Mouse (Mus musculus) c-Kit-positive CD71-positive TER-119-negative erythroid progenitor cells, embryonic 14.5 days (primary cell): ENCODE measurements around the gene Ttyh3.
A peak's percentile ranks its signal among the peaks of the same experiment; 100 is the strongest.

Experiments used
- DNase-seq: peaks from one replicate; pipeline ENCODE4 v3.0.0-alpha.2; 2013; ENCODE audit warnings: low read depth

Gene Ttyh3

GRCm38 (mm10) chr5:140628995-140629394, 19.8 kb downstream of the Ttyh3 start:
- DNase-seq: no peak

GRCm38 (mm10) chr5:140627580-140627979, 21.3 kb downstream of the Ttyh3 start:
- no peak for DNase-seq

GRCm38 (mm10) chr5:140624961-140625360, 23.9 kb downstream of the Ttyh3 start:
- no peak for DNase-seq

GRCm38 (mm10) chr5:140624238-140624637, 24.6 kb downstream of the Ttyh3 start:
- DNase-seq: no peak

GRCm38 (mm10) chr5:140623791-140624190, 25.0 kb downstream of the Ttyh3 start:
- no peak for DNase-seq

- no peak for DNase-seq
Observed at GRCm38 (mm10) chr5:140622978-140623670, 25.7 kb downstream of the Ttyh3 start.

- no peak for DNase-seq
Observed at GRCm38 (mm10) chr5:140621517-140621916, 27.3 kb downstream of the Ttyh3 start.

- no peak for DNase-seq
Observed at GRCm38 (mm10) chr5:140621092-140621491, 27.7 kb downstream of the Ttyh3 start.

GRCm38 (mm10) chr5:140619895-140620736, 28.7 kb downstream of the Ttyh3 start:
- no peak for DNase-seq

- DNase-seq: peak; percentile 74
Observed at GRCm38 (mm10) chr5:140619151-140619771, 29.6 kb downstream of the Ttyh3 start.

GRCm38 (mm10) chr5:140617714-140618113, 31.1 kb downstream of the Ttyh3 start:
- DNase-seq: no peak

- DNase-seq: no peak
Observed at GRCm38 (mm10) chr5:140616691-140617090, 32.1 kb downstream of the Ttyh3 start.

- DNase-seq: no peak
Observed at GRCm38 (mm10) chr5:140616110-140616503, 32.7 kb downstream of the Ttyh3 start.

GRCm38 (mm10) chr5:140615321-140616109, 33.3 kb downstream of the Ttyh3 start:
- no peak for DNase-seq

- peak; percentile 78 for DNase-seq
Observed at GRCm38 (mm10) chr5:140614837-140615236, 34.0 kb downstream of the Ttyh3 start.

- no peak for DNase-seq
Observed at GRCm38 (mm10) chr5:140614141-140614540, 34.7 kb downstream of the Ttyh3 start.

GRCm38 (mm10) chr5:140612191-140612590, 36.6 kb downstream of the Ttyh3 start:
- no peak for DNase-seq

- DNase-seq: no peak
Observed at GRCm38 (mm10) chr5:140611611-140612185, 37.1 kb downstream of the Ttyh3 start.

- no peak for DNase-seq
Observed at GRCm38 (mm10) chr5:140611021-140611583, 37.7 kb downstream of the Ttyh3 start.

GRCm38 (mm10) chr5:140610273-140611011, 38.4 kb downstream of the Ttyh3 start:
- DNase-seq: no peak
